Mouse (Mus musculus) thymus, postnatal 0 days (tissue): ENCODE data around the gene Palm2. TPM values are rescaled to one million over a fixed set of nuclear protein-coding genes. Genes with fewer than 3 reads are reported as not detected.

Experiments used
- DNase-seq: peaks from one replicate; pipeline ENCODE4 v3.0.0-alpha.2; 2015; ENCODE audit warnings: low spot score
- polyA plus RNA-seq: library from polyadenylated mRNA; unstranded; fragments of >200 nt; fragmentation: Nextera tagmentation; extraction: Ambion mirVana; gene quantifications from 2 replicates; pipeline ENCODE4 v1.2.1, GENCODE M21; 2015

The Palm2 gene
- polyA plus RNA-seq, 1 experiment from 2014 or later: 0.22 TPM

GRCm38 (mm10) chr4:57751566-57751965 is 317.5 kb downstream of the Palm2 start:
- DNase-seq: no peak

- no peak for DNase-seq
These were observed 321.0 kb downstream of the Palm2 start for GRCm38 (mm10) chr4:57755085-57755484.

- DNase-seq: no peak
These were observed 323.9 kb downstream of the Palm2 start for GRCm38 (mm10) chr4:57757997-57758396.

Other genes with a start within 250 kb of the Palm2 start
- gene Ptpn3, start 132.4 kb upstream of the Palm2 start, polyA plus RNA-seq: 2.4 and 2.6 TPM in 2 replicates
- 10.0 and 13.7 TPM in 2 replicates for gene Pakap, start 133.9 kb downstream of the Palm2 start, polyA plus RNA-seq